Mouse (Mus musculus): Measurements from ENCODE around the gene Sv2b. TPM values are rescaled to one million over a fixed set of nuclear protein-coding genes. Genes with fewer than 3 reads are reported as not detected.

Sv2b gene
- polyA plus RNA-seq, 1 experiment from 2014 or later = 12.0 TPM

DNA sequence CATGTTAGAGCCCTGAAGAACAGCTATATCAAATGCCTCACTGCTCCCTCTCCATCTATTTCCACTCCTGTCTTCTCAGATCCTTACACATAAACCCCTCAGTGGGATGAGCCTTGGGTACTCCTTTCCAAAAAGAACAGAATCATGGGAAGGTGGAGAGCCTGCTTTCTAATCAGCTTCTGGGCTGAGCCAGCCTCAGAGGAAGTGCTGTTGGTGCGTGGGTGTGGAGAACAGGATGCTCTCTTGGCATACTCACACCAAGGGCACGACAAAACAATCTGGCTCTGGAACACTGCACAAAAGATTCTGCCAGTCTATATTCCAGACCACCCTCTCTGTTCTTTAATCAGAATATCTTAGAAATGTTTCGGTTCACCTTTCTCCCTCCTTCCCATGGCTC, 26.1 kb downstream of the Sv2b start:
- no peak for ATAC-seq (ENCODE audit: low read depth)
- Histone ChIP-seq H3K9ac (no peak overlapping the region), H3K36me3 (no peaks in the 10 kb centered on the region), H3K27me3 (no peaks in the 10 kb centered on the region), H3K4me2 (no peak overlapping the region), H3K4me3 (no peak overlapping the region), H3K9me3 (no peaks in the 10 kb centered on the region), H3K27ac (replicated peaks) (no peak overlapping the region), H3K4me1 (replicated peaks) (peaks cover 17% of the 10 kb centered on the region)
- 84% methylated on average over 3 of the region's 3 CpGs for WGBS

- Histone ChIP-seq H3K9ac (no peak overlapping the region), H3K36me3 (no peaks in the 10 kb centered on the region), H3K9me3 (no peaks in the 10 kb centered on the region), H3K4me3 (no peak overlapping the region), H3K27ac (replicated peaks) (no peak overlapping the region), H3K4me1 (replicated peaks) (peaks cover 25% of the 10 kb centered on the region), H3K4me2 (no peak overlapping the region), H3K27me3 (no peaks in the 10 kb centered on the region)
- no peak for ATAC-seq (ENCODE audit: low read depth)
- WGBS = 81% methylated on average over 3 of the region's 3 CpGs
Measured at GRCm38 (mm10) chr7:75282080-75282650, 26.9 kb downstream of the Sv2b start.

- Histone ChIP-seq H3K4me2 (no peak overlapping the region), H3K9ac (no peak overlapping the region), H3K4me1 (replicated peaks) (peaks cover 28% of the 10 kb centered on the region), H3K27me3 (no peaks in the 10 kb centered on the region), H3K4me3 (no peak overlapping the region), H3K9me3 (no peaks in the 10 kb centered on the region), H3K36me3 (no peaks in the 10 kb centered on the region), H3K27ac (replicated peaks) (no peak overlapping the region)
- ATAC-seq (ENCODE audit: low read depth) = no peak
- WGBS = 85% methylated on average over 4 of the region's 4 CpGs
Measured at GRCm38 (mm10) chr7:75281106-75281505, 28.0 kb downstream of the Sv2b start.

- Histone ChIP-seq H3K4me3 (no peak overlapping the region), H3K36me3 (no peaks in the 10 kb centered on the region), H3K27me3 (no peaks in the 10 kb centered on the region), H3K4me2 (no peak overlapping the region), H3K27ac (replicated peaks) (no peak overlapping the region), H3K9me3 (no peaks in the 10 kb centered on the region), H3K9ac (no peak overlapping the region), H3K4me1 (replicated peaks) (peaks cover 28% of the 10 kb centered on the region)
- WGBS = 22% methylated on average over 3 of the region's 3 CpGs
- ATAC-seq (ENCODE audit: low read depth) = no peak
Measured at GRCm38 (mm10) chr7:75277847-75278246, 31.2 kb downstream of the Sv2b start.

- no peak overlapping the region for H3K9ac ChIP-seq
- H3K4me2 ChIP-seq = no peak overlapping the region
- H3K36me3 ChIP-seq = no peaks in the 10 kb centered on the region
- H3K27ac ChIP-seq (replicated peaks) = no peak overlapping the region
- no peaks in the 10 kb centered on the region for H3K9me3 ChIP-seq
- peaks cover 28% of the 10 kb centered on the region for H3K4me1 ChIP-seq (replicated peaks)
- no peak overlapping the region for H3K4me3 ChIP-seq
- no peaks in the 10 kb centered on the region for H3K27me3 ChIP-seq
- no peak for ATAC-seq (ENCODE audit: low read depth)
Measured at GRCm38 (mm10) chr7:75276739-75277138, 32.3 kb downstream of the Sv2b start.

GRCm38 (mm10) chr7:75274518-75274917, 34.5 kb downstream of the Sv2b start:
- Histone ChIP-seq H3K27me3 (no peaks in the 10 kb centered on the region), H3K9ac (no peak overlapping the region), H3K4me2 (no peak overlapping the region), H3K4me3 (no peak overlapping the region), H3K36me3 (no peaks in the 10 kb centered on the region), H3K4me1 (replicated peaks) (peaks cover 25% of the 10 kb centered on the region), H3K9me3 (no peaks in the 10 kb centered on the region), H3K27ac (replicated peaks) (no peak overlapping the region)
- WGBS = 52% methylated on average over 3 of the region's 3 CpGs
- ATAC-seq (ENCODE audit: low read depth) = no peak

GRCm38 (mm10) chr7:75273633-75274032, 35.4 kb downstream of the Sv2b start:
- H3K4me1 ChIP-seq (replicated peaks) = peaks cover 16% of the 10 kb centered on the region
- no peaks in the 10 kb centered on the region for H3K36me3 ChIP-seq
- H3K4me2 ChIP-seq = no peak overlapping the region
- ATAC-seq (ENCODE audit: low read depth) = no peak
- 83% methylated on average over 2 of the region's 2 CpGs for WGBS
- H3K27me3 ChIP-seq = no peaks in the 10 kb centered on the region
- H3K9me3 ChIP-seq = no peaks in the 10 kb centered on the region
- H3K27ac ChIP-seq (replicated peaks) = no peak overlapping the region
- H3K9ac ChIP-seq = no peak overlapping the region
- H3K4me3 ChIP-seq = no peak overlapping the region

GRCm38 (mm10) chr7:75271921-75272381, 37.1 kb downstream of the Sv2b start:
- Histone ChIP-seq H3K4me2 (no peak overlapping the region), H3K9me3 (no peaks in the 10 kb centered on the region), H3K27ac (replicated peaks) (no peak overlapping the region), H3K27me3 (no peaks in the 10 kb centered on the region), H3K36me3 (no peaks in the 10 kb centered on the region), H3K9ac (no peak overlapping the region), H3K4me1 (replicated peaks) (0 out of 2 replicates have a peak, but pooled peaks cover 2% of the 10 kb centered on the region), H3K4me3 (no peak overlapping the region)
- WGBS = 66% methylated on average over 3 of the region's 3 CpGs
- no peak for ATAC-seq (ENCODE audit: low read depth)

- H3K9me3 ChIP-seq = no peaks in the 10 kb centered on the region
- no peaks in the 10 kb centered on the region for H3K36me3 ChIP-seq
- no peak overlapping the region for H3K9ac ChIP-seq
- no peaks in the 10 kb centered on the region for H3K4me1 ChIP-seq (replicated peaks)
- 87% methylated on average over 3 of the region's 3 CpGs for WGBS
- no peak for ATAC-seq (ENCODE audit: low read depth)
- no peaks in the 10 kb centered on the region for H3K27me3 ChIP-seq
- H3K27ac ChIP-seq (replicated peaks) = no peak overlapping the region
- H3K4me3 ChIP-seq = no peak overlapping the region
- H3K4me2 ChIP-seq = no peak overlapping the region
Measured at GRCm38 (mm10) chr7:75271306-75271705, 37.8 kb downstream of the Sv2b start.

GRCm38 (mm10) chr7:75267236-75267635, 41.8 kb downstream of the Sv2b start:
- no peak overlapping the region for H3K4me2 ChIP-seq
- H3K27ac ChIP-seq (replicated peaks) = no peak overlapping the region
- 74% methylated on average over 4 of the region's 4 CpGs for WGBS
- no peak overlapping the region for H3K9ac ChIP-seq
- ATAC-seq (ENCODE audit: low read depth) = no peak
- no peaks in the 10 kb centered on the region for H3K36me3 ChIP-seq
- H3K9me3 ChIP-seq = no peaks in the 10 kb centered on the region
- no peak overlapping the region for H3K4me3 ChIP-seq
- peaks cover 5% of the 10 kb centered on the region; the same call in 1 of the 2 replicates for H3K4me1 ChIP-seq (replicated peaks)
- H3K27me3 ChIP-seq = no peaks in the 10 kb centered on the region

GRCm38 (mm10) chr7:75265241-75265640, 43.8 kb downstream of the Sv2b start:
- H3K9ac ChIP-seq = no peak overlapping the region
- no peaks in the 10 kb centered on the region for H3K9me3 ChIP-seq
- no peak for ATAC-seq (ENCODE audit: low read depth)
- H3K36me3 ChIP-seq = no peaks in the 10 kb centered on the region
- no peak overlapping the region for H3K4me2 ChIP-seq
- no peak overlapping the region for H3K4me3 ChIP-seq
- H3K27me3 ChIP-seq = no peaks in the 10 kb centered on the region
- H3K4me1 ChIP-seq (replicated peaks) = peaks cover 9% of the 10 kb centered on the region
- WGBS = 70% methylated on average over 4 of the region's 4 CpGs
- no peak overlapping the region for H3K27ac ChIP-seq (replicated peaks)

DNA sequence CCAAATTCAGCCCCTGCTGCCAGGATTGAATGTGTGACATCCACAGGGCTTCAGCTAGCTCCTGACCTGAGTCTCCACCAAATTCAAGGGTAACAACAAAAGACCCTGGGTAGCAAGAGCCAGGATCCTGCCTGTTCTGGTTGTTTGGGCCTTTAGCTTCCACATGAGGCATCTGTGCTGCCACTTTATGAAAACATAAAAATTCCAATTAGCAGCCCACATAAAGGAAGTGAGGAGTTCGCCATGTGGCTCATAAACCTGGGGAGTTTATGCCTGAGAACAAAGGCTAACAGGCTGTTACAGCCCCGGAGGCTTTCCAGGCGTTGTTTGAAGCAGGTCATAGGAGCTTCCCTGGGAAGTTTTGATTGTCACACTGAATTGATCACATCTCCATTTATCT, 49.1 kb downstream of the Sv2b start:
- no peak overlapping the region for H3K4me3 ChIP-seq
- no peak overlapping the region for H3K9ac ChIP-seq
- H3K36me3 ChIP-seq = no peaks in the 10 kb centered on the region
- H3K9me3 ChIP-seq = no peaks in the 10 kb centered on the region
- H3K27me3 ChIP-seq = no peaks in the 10 kb centered on the region
- no peak overlapping the region for H3K4me2 ChIP-seq
- peak overlapping the region; percentile 56 for H3K27ac ChIP-seq (replicated peaks)
- peak; percentile 65; the same call in 1 of the 2 replicates for ATAC-seq (ENCODE audit: low read depth)
- 11% methylated on average over 3 of the region's 3 CpGs for whole genome bisulfite sequencing
- H3K4me1 ChIP-seq (replicated peaks) = peaks cover 4% of the 10 kb centered on the region; the same call in 1 of the 2 replicates

- no peak overlapping the region; the same call in 1 of the 2 replicates for H3K27ac ChIP-seq (replicated peaks)
- no peaks in the 10 kb centered on the region for H3K4me1 ChIP-seq (replicated peaks)
- H3K27me3 ChIP-seq = no peaks in the 10 kb centered on the region
- no peaks in the 10 kb centered on the region for H3K36me3 ChIP-seq
- no peak for ATAC-seq (ENCODE audit: low read depth)
- no peak overlapping the region for H3K9ac ChIP-seq
- WGBS = 85% methylated on average over 8 of the region's 8 CpGs
- no peak overlapping the region for H3K4me3 ChIP-seq
- H3K4me2 ChIP-seq = no peak overlapping the region
- H3K9me3 ChIP-seq = no peaks in the 10 kb centered on the region
Measured at GRCm38 (mm10) chr7:75253611-75254250, 55.3 kb downstream of the Sv2b start.

Data from neural tube, embryonic 13.5 days (tissue).